Mouse (Mus musculus) forebrain, embryonic 16.5 days (tissue): ENCODE results near the gene Slc10a7. TPM values are rescaled to one million over a fixed set of nuclear protein-coding genes. Genes with fewer than 3 reads are reported as not detected.

Experiments
- polyA plus RNA-seq: library from polyadenylated mRNA; unstranded; fragments of >200 nt; fragmentation: Nextera tagmentation; extraction: Ambion mirVana; gene quantifications from 2 replicates; pipeline ENCODE4 v1.2.1, GENCODE M21; 2015

Slc10a7 gene
- polyA plus RNA-seq, 1 experiment from 2014 or later, result 9.9 TPM

Other genes starting within 250 kb of the Slc10a7 start
- 0.24 TPM in 1 of 2 replicates, not detected in the other for gene Pou4f2, start 72.7 kb upstream of the Slc10a7 start, polyA plus RNA-seq
- 220 and 252 TPM in 2 replicates for gene Rbmxl1, start 448 bp upstream of the Slc10a7 start, polyA plus RNA-seq